Mouse (Mus musculus) midbrain, embryonic 14.5 days (tissue): Measurements from ENCODE around the gene Grk6. TPM values are rescaled to one million over a fixed set of nuclear protein-coding genes. Genes with fewer than 3 reads are reported as not detected.

Source experiments
- ATAC-seq: fragments of 200-750 bp; cut with Nextera tagmentation; 2 replicates; pipeline ENCODE4 v1.8.0; 2017; ENCODE audit warnings: moderate number of reproducible peaks, moderate library complexity; ENCODE audit not compliant: low FRiP score, low TSS enrichment
- DNase-seq: peaks from one replicate; pipeline ENCODE4 v3.0.0-alpha.2; 2015
- H3K27ac ChIP-seq: fragments of 300-500 bp; sonication (generic); replicated peaks from 2 replicates; pipeline ENCODE4 v1.5.1; 2014; ENCODE audit warnings: mild to moderate bottlenecking, low read depth, low read length, moderate library complexity
- H3K27me3 ChIP-seq: fragments of 300-500 bp; sonication (generic); 2 replicates; pipeline ENCODE4 v1.6.1; 2014; ENCODE audit warnings: low read length, control low read depth, mixed read lengths; ENCODE audit not compliant: control insufficient read depth, insufficient read depth
- H3K36me3 ChIP-seq: fragments of 300-500 bp; sonication (generic); 2 replicates; pipeline ENCODE4 v1.6.1; 2014; ENCODE audit warnings: low read length, control low read depth; ENCODE audit not compliant: control insufficient read depth, insufficient read depth
- H3K4me1 ChIP-seq: fragments of 300-500 bp; sonication (generic); 2 replicates; pipeline ENCODE4 v1.6.1; 2014; ENCODE audit warnings: mild to moderate bottlenecking, antibody characterized with exemption, low read length, control low read depth; ENCODE audit not compliant: control insufficient read depth, insufficient read depth
- H3K4me2 ChIP-seq: fragments of 300-500 bp; sonication (generic); 2 replicates; pipeline ENCODE4 v1.6.1; 2014; ENCODE audit warnings: mild to moderate bottlenecking, low read length, moderate library complexity
- H3K4me3 ChIP-seq: fragments of 300-500 bp; sonication (generic); replicated peaks from 2 replicates; pipeline ENCODE4 v1.5.1; 2014; ENCODE audit warnings: low read depth, low read length
- H3K9ac ChIP-seq: fragments of 300-500 bp; sonication (generic); replicated peaks from 2 replicates; pipeline ENCODE4 v1.6.1; 2014; ENCODE audit warnings: mild to moderate bottlenecking, low read length, moderate library complexity
- H3K9me3 ChIP-seq: fragments of 300-500 bp; sonication (generic); 2 replicates; pipeline ENCODE4 v1.6.1; 2016; ENCODE audit warnings: low read length, control low read depth, mixed read lengths; ENCODE audit not compliant: control insufficient read depth
- WGBS: fragments of 180-500 bp; shearing (Covaris S2); extraction: QIAGEN DNeasy Blood & Tissue Kit; methylation state at CpG from one replicate; pipeline ENCODE4 v1.1.7; 2014; 5-methylcytosine and 5-hydroxymethylcytosine counted together
- polyA plus RNA-seq: library from polyadenylated mRNA; unstranded; fragments of >200 nt; fragmentation: Nextera tagmentation; extraction: Ambion mirVana; gene quantifications from 2 replicates; pipeline ENCODE4 v1.2.1, GENCODE M21; 2014

Grk6 gene
- polyA plus RNA-seq, 1 experiment from 2014 or later = 44.0 TPM

GRCm38 (mm10) chr13:55475750-55476149, 30.9 kb downstream of the Grk6 start:
- ATAC-seq = no peak
- 86% methylated on average over 5 of the region's 5 CpGs for WGBS
- Histone ChIP-seq H3K9ac (no peak overlapping the region), H3K9me3 (no peaks in the 10 kb centered on the region), H3K4me3 (no peak overlapping the region), H3K27me3 (no peaks in the 10 kb centered on the region), H3K27ac (no peak overlapping the region; the same call in 1 of the 2 replicates), H3K4me1 (peaks cover 48% of the 10 kb centered on the region), H3K4me2 (no peak overlapping the region), H3K36me3 (peaks cover 81% of the 10 kb centered on the region)
- DNase-seq = no peak

DNA sequence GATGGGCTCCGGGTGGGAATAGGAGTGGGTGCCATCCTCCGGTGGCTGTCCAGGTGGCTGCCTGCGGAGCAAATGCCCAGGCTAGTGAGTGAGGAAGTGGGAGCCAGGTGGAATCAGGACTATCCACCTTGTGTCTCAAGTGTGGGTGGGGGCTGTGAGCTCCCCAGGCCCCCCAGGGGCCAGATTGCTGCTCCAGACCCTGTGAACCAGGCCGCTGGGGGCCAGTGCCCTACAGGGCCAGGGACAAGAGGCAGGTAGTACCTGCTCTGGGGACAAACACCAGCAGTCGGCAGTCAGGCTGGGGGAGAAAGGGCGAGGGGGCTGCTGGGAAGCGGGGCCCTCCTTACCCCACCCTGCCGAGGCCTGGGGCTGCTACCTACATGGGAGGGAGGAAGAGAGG, 31.4 kb downstream of the Grk6 start:
- no peaks in the 10 kb centered on the region for H3K27me3 ChIP-seq
- H3K4me1 ChIP-seq = peaks cover 43% of the 10 kb centered on the region
- WGBS = 93% methylated on average over 8 of the region's 8 CpGs
- no peak overlapping the region for H3K9ac ChIP-seq
- ATAC-seq = no peak
- no peak overlapping the region for H3K4me2 ChIP-seq
- 0 out of 2 replicates have a peak overlapping the region, but pooled peaks have one; percentile 13 for H3K27ac ChIP-seq
- no peaks in the 10 kb centered on the region for H3K9me3 ChIP-seq
- H3K36me3 ChIP-seq = peaks cover 86% of the 10 kb centered on the region
- no peak for DNase-seq
- no peak overlapping the region for H3K4me3 ChIP-seq

DNA sequence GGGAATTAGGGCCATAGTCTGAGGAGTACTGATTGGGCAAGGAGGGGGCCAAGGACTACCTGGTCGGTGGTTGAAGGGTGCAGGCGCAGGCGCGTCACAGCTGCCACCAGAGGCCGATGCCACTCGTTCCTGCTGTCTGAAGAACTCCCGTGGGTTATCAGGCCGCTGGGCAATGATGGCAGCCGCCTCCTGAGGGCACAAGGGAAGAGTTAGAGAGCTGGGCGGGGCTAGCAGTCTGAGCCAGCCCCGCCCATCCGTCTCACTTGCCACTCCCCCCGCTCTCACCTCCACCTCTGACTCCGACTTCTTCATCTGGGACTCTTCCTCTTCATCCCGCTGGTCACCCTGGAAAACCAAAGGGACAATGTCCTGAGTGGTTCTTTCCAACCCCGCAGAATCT, 32.6 kb downstream of the Grk6 start:
- H3K27me3 ChIP-seq = no peaks in the 10 kb centered on the region
- H3K4me1 ChIP-seq = peaks cover 35% of the 10 kb centered on the region
- DNase-seq (no peak), ATAC-seq (no peak)
- no peak overlapping the region for H3K9ac ChIP-seq
- WGBS = 78% methylated on average over 16 of the region's 16 CpGs
- no peaks in the 10 kb centered on the region for H3K9me3 ChIP-seq
- H3K4me2 ChIP-seq = no peak overlapping the region
- H3K4me3 ChIP-seq = no peak overlapping the region
- no peak overlapping the region for H3K27ac ChIP-seq
- peaks cover 99% of the 10 kb centered on the region for H3K36me3 ChIP-seq

DNA sequence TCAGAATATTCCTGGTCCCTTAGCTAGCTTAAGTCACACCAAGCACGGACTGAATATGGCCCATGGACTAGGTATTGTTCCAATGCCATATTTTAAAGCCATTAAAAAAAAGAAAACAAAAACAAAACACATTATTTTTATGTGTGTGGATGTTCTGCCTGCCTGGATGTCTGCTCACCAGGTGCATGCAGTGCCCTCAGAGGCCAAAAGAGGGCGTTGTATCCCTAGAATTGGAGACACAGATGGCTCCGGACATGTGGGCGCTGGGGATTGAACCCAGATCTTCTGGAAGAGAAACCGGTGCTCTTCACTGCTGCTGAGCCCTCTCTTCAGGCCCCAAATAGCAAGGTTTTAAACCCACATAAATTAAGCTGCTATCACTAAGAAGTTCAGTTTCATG, 33.2 kb downstream of the Grk6 start:
- 44% methylated on average over 5 of the region's 5 CpGs for WGBS
- H3K4me1 ChIP-seq = peaks cover 35% of the 10 kb centered on the region

GRCm38 (mm10) chr13:55479008-55479407, 34.1 kb downstream of the Grk6 start:
- H3K36me3 ChIP-seq = peaks cover 93% of the 10 kb centered on the region
- ATAC-seq (no peak), DNase-seq (no peak)
- H3K27ac ChIP-seq = no peak overlapping the region
- H3K9ac ChIP-seq = no peak overlapping the region
- 90% methylated on average over 7 of the region's 7 CpGs for WGBS
- no peak overlapping the region for H3K4me2 ChIP-seq
- H3K27me3 ChIP-seq = no peaks in the 10 kb centered on the region
- no peaks in the 10 kb centered on the region for H3K9me3 ChIP-seq
- H3K4me3 ChIP-seq = no peak overlapping the region
- H3K4me1 ChIP-seq = peaks cover 33% of the 10 kb centered on the region

More for the DNA sequence above, 33.2 kb downstream of the Grk6 start:
- no peak overlapping the region for H3K4me2 ChIP-seq
- peaks cover 99% of the 10 kb centered on the region for H3K36me3 ChIP-seq
- no peaks in the 10 kb centered on the region for H3K9me3 ChIP-seq
- no peak overlapping the region for H3K27ac ChIP-seq
- peak; percentile 69 for DNase-seq
- H3K4me3 ChIP-seq = no peak overlapping the region
- no peak overlapping the region for H3K9ac ChIP-seq
- no peaks in the 10 kb centered on the region for H3K27me3 ChIP-seq
- no peak for ATAC-seq

- Histone ChIP-seq H3K36me3 (peaks cover 84% of the 10 kb centered on the region), H3K4me3 (no peak overlapping the region), H3K9me3 (no peaks in the 10 kb centered on the region), H3K27me3 (no peaks in the 10 kb centered on the region), H3K9ac (no peak overlapping the region), H3K27ac (no peak overlapping the region), H3K4me1 (peaks cover 33% of the 10 kb centered on the region), H3K4me2 (no peak overlapping the region)
- DNase-seq (no peak), ATAC-seq (no peak)
These were observed 35.1 kb downstream of the Grk6 start for GRCm38 (mm10) chr13:55479929-55480328.

GRCm38 (mm10) chr13:55482542-55482941, 37.7 kb downstream of the Grk6 start:
- Histone ChIP-seq H3K36me3 (peaks cover 66% of the 10 kb centered on the region), H3K27ac (no peak overlapping the region; the same call in 1 of the 2 replicates)
- 83% methylated on average over 7 of the region's 7 CpGs for WGBS

GRCm38 (mm10) chr13:55483071-55483470, 38.2 kb downstream of the Grk6 start:
- ATAC-seq (no peak), DNase-seq (no peak)
- no peaks in the 10 kb centered on the region for H3K27me3 ChIP-seq
- peaks cover 61% of the 10 kb centered on the region for H3K36me3 ChIP-seq
- H3K27ac ChIP-seq = peak overlapping the region; percentile 84
- H3K9ac ChIP-seq = peak overlapping the region; percentile 48; the same call in 1 of the 2 replicates
- H3K9me3 ChIP-seq = no peaks in the 10 kb centered on the region
- H3K4me1 ChIP-seq = peaks cover 39% of the 10 kb centered on the region
- peak overlapping the region; percentile 100 for H3K4me3 ChIP-seq
- peak overlapping the region; percentile 100 for H3K4me2 ChIP-seq
- 48% methylated on average over 9 of the region's 9 CpGs for WGBS

More at GRCm38 (mm10) chr13:55482542-55482941, 37.7 kb downstream of the Grk6 start:
- peaks cover 38% of the 10 kb centered on the region for H3K4me1 ChIP-seq
- no peaks in the 10 kb centered on the region for H3K9me3 ChIP-seq
- H3K4me2 ChIP-seq = peak overlapping the region; percentile 100
- no peaks in the 10 kb centered on the region for H3K27me3 ChIP-seq
- H3K4me3 ChIP-seq = no peak overlapping the region
- DNase-seq (no peak), ATAC-seq (no peak)
- H3K9ac ChIP-seq = no peak overlapping the region

DNA sequence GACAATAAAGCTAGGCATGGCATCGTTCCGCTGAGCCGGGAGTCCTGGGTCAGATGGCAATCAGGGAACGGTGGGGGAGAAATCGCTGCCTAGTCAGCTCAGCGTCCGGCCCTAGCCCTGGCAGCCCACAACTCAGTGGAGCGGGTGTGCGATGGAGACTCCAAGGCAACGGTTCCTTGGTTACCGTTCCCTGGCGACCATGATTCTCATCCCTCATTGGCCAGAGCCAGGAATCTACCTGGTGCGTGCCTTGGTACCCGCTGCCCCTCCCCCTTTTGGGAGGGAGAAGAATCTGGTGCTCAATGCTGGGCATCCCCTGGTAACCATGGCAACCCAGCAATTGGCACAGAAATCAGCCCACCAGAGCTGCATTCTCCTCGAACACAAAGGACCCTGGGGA, 38.7 kb downstream of the Grk6 start:
- ATAC-seq (peak; percentile 74), DNase-seq (peak; percentile 98)
- Histone ChIP-seq H3K27ac (peak overlapping the region; percentile 100), H3K27me3 (no peaks in the 10 kb centered on the region), H3K4me1 (peaks cover 44% of the 10 kb centered on the region), H3K9ac (peak overlapping the region; percentile 100), H3K4me2 (peak overlapping the region; percentile 100), H3K4me3 (peak overlapping the region; percentile 100), H3K36me3 (peaks cover 56% of the 10 kb centered on the region), H3K9me3 (no peaks in the 10 kb centered on the region)
- WGBS = 1% methylated on average over 15 of the region's 15 CpGs
